Mouse (Mus musculus) hematopoietic multipotent progenitor cell, adult 10-12 weeks (in vitro differentiated cells): Measurements from ENCODE around the gene Gnat3. TPM values are rescaled to one million over a fixed set of nuclear protein-coding genes. Genes with fewer than 3 reads are reported as not detected.

Source experiments
- polyA plus RNA-seq: library from polyadenylated mRNA; stranded (reverse); fragments of >175 nt; gene quantifications from 2 replicates; pipeline ENCODE4 v1.2.3, GENCODE M21; 2012; ENCODE audit warnings: low replicate concordance

Gene Gnat3
- not detected in 2 replicates for polyA plus RNA-seq

GRCm38 (mm10) chr5:17962249-17962648 is at the start of gene Gnat3:
Gnat3 (plus strand) TSS chr5:17962549.

Other genes with a start within 250 kb of the Gnat3 start
- 0.75 and 4.8 TPM in 2 replicates for gene Cd36, start 73.7 kb upstream of the Gnat3 start, polyA plus RNA-seq